Mouse (Mus musculus): ENCODE measurements around the gene Prkn. TPM values are rescaled to one million over a fixed set of nuclear protein-coding genes. Genes with fewer than 3 reads are reported as not detected.

Gene Prkn
- polyA plus RNA-seq, 1 experiment from 2014 or later: 2.3 TPM

DNA sequence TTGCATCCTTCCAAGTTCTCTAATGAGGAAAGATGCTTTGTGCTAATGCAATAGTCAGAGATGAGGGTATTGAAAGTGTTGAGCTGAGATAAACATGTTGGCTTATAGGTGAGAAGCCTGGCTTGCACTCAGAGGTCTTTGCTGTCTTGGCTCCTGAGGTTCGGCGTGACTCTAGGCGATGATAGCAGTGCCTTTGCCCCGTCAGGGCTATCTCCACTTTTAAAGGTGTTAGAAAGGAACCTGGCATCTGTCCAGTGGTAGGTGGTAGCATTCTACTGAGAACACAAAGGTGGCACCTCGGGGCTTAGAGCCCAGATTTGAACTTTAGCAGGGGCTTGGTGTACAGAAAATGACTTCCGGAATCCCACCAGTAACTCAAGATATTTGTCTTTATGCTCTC is 554.4 kb downstream of the Prkn start:
- TF ChIP-seq EP300 (optimal IDR thresholded peaks at IDR 0.05) (no peak), CTCF (IDR thresholded peaks at IDR 0.05; ENCODE audit: low read depth) (no peak)
- H3K4me1 ChIP-seq (replicated peaks; ENCODE audit: control insufficient read depth, insufficient read depth): no peaks in the 10 kb centered on the region
- no peak for DNase-seq (ENCODE audit: low spot score)

DNA sequence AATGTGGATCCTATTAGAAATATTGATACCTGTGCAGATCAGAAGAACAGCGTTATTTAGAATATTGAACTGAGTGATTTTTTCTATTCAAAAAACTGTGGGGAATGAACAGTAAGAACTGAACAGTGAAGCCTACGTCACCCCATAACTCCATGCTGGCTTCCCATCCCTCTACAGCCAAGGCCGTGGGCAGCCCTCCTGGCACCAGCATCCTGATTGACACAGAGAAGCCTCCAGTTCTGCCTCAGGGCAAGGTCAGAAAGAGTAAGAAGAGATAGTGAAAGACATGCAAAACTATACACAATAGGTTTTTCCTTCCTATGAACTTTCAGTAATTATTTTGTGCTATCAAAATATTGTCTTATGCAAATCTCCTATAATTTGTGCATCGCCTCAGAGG is 557.5 kb downstream of the Prkn start:
- Histone ChIP-seq H3K27me3 (ENCODE audit: control insufficient read depth, insufficient read depth, low read length) (no peaks in the 10 kb centered on the region), H3K36me3 (ENCODE audit: control insufficient read depth, insufficient read depth, low read length) (no peaks in the 10 kb centered on the region), H3K9me3 (ENCODE audit: control insufficient read depth, low read length) (no peaks in the 10 kb centered on the region), H3K9ac (ENCODE audit: low read length) (no peak overlapping the region), H3K4me3 (ENCODE audit: low read depth, low read length) (no peak overlapping the region), H3K4me1 (replicated peaks; ENCODE audit: control insufficient read depth, insufficient read depth) (no peaks in the 10 kb centered on the region), H3K4me2 (replicated peaks; ENCODE audit: low read depth) (no peak overlapping the region), H3K27ac (replicated peaks) (no peak overlapping the region)
- TF ChIP-seq EP300 (optimal IDR thresholded peaks at IDR 0.05) (no peak), CTCF (IDR thresholded peaks at IDR 0.05; ENCODE audit: low read depth) (no peak)
- DNase-seq (ENCODE audit: low spot score) (no peak), ATAC-seq (ENCODE audit: low FRiP score, low TSS enrichment) (no peak)
- WGBS: 82% methylated on average over 4 of the region's 4 CpGs

More for the DNA sequence above, 554.4 kb downstream of the Prkn start:
- Histone ChIP-seq H3K27me3 (ENCODE audit: control insufficient read depth, insufficient read depth, low read length) (no peaks in the 10 kb centered on the region), H3K4me3 (ENCODE audit: low read depth, low read length) (no peak overlapping the region), H3K4me2 (replicated peaks; ENCODE audit: low read depth) (no peak overlapping the region), H3K27ac (replicated peaks) (no peak overlapping the region), H3K9ac (ENCODE audit: low read length) (no peak overlapping the region), H3K9me3 (ENCODE audit: control insufficient read depth, low read length) (no peaks in the 10 kb centered on the region), H3K36me3 (ENCODE audit: control insufficient read depth, insufficient read depth, low read length) (no peaks in the 10 kb centered on the region)
- WGBS: 90% methylated on average over 6 of the region's 6 CpGs
- no peak for ATAC-seq (ENCODE audit: low FRiP score, low TSS enrichment)

DNA sequence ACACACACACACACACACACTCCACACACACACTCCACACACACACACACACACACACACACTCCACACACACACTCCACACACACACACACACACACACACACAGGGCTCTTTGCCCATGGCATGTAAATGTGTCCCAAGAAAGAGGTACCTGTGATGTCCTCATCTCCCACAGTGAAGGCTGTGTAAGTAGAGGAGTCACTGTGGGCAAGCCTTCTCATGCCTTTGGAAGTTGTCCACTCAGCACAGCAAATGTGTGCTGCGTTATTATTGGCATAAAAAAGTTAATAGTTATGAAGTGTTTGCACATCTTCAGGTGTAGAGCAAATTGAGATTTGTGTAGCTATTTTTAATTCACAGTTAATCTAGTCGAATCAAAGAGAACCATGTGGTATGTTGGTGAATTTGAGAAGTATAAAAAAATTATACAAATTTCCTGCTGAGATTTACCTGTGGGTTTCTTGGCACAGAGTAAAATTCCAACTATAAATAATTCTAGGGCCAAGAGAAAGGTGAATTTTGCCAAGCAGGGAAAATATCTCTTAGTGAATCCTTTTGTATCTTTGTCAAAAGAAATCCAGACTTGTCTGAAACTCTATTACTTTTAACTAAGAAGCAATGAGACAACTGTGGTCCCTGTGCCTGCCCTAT is 562.2 kb downstream of the Prkn start:
- Histone ChIP-seq H3K9me3 (ENCODE audit: control insufficient read depth, low read length) (no peaks in the 10 kb centered on the region), H3K4me1 (replicated peaks; ENCODE audit: control insufficient read depth, insufficient read depth) (no peaks in the 10 kb centered on the region), H3K36me3 (ENCODE audit: control insufficient read depth, insufficient read depth, low read length) (no peaks in the 10 kb centered on the region), H3K4me2 (replicated peaks; ENCODE audit: low read depth) (no peak overlapping the region), H3K9ac (ENCODE audit: low read length) (no peak overlapping the region), H3K27ac (replicated peaks) (no peak overlapping the region), H3K4me3 (ENCODE audit: low read depth, low read length) (no peak overlapping the region), H3K27me3 (ENCODE audit: control insufficient read depth, insufficient read depth, low read length) (no peaks in the 10 kb centered on the region)
- TF ChIP-seq EP300 (optimal IDR thresholded peaks at IDR 0.05) (no peak), CTCF (IDR thresholded peaks at IDR 0.05; ENCODE audit: low read depth) (no peak)
- DNase-seq (ENCODE audit: low spot score) (no peak), ATAC-seq (ENCODE audit: low FRiP score, low TSS enrichment) (no peak)
- WGBS: 64% methylated on average over 2 of the region's 2 CpGs

DNA sequence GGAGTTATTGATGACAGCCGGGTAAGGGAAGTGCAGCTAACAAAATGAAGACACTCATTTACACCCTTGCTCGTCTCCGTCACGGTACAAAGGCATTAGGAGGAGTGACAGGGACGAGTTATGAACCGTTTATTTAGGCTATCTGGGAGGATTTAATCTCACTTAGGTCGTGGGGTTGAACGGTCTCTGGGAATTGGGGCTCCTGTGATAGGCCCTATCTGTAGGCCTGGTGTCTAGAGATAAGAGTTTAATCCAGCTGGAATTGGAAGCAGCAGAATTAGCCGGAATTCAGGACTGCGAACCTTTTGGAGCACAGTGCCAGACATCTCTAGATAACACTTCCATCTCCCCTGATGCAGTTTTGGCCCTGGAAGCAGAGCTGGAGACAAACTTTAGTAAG is 571.2 kb downstream of the Prkn start:
- Histone ChIP-seq H3K9me3 (ENCODE audit: control insufficient read depth, low read length) (no peaks in the 10 kb centered on the region), H3K9ac (ENCODE audit: low read length) (no peak overlapping the region), H3K36me3 (ENCODE audit: control insufficient read depth, insufficient read depth, low read length) (no peaks in the 10 kb centered on the region), H3K27ac (replicated peaks) (no peak overlapping the region), H3K4me2 (replicated peaks; ENCODE audit: low read depth) (no peak overlapping the region), H3K4me3 (ENCODE audit: low read depth, low read length) (no peak overlapping the region), H3K4me1 (replicated peaks; ENCODE audit: control insufficient read depth, insufficient read depth) (no peaks in the 10 kb centered on the region), H3K27me3 (ENCODE audit: control insufficient read depth, insufficient read depth, low read length) (no peaks in the 10 kb centered on the region)
- ATAC-seq (ENCODE audit: low FRiP score, low TSS enrichment): no peak
- no peak for TF ChIP-seq EP300 (optimal IDR thresholded peaks at IDR 0.05)
- TF ChIP-seq CTCF (IDR thresholded peaks at IDR 0.05; ENCODE audit: low read depth): no peak
- 40% methylated on average over 10 of the region's 10 CpGs for WGBS
- DNase-seq (ENCODE audit: low spot score): no peak

DNA sequence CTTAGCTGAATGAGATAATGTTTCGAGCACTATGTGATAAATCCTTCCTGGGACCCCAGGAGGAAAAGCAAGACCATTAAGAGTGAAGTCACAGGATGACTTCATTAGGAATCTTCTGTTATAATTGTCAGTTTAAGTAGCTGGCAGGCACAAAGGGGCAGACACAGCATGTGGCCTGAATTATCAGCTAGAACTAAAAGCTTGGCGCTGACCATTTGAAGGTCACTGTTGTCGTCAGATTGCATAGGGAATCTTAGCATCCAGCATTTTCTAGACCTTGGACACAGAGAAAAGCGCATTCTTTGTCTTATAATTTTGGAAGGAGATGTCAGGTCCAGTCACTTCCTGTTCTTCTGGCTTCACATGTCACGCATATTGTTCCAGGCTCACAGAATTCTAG is 573.5 kb downstream of the Prkn start:
- DNase-seq (ENCODE audit: low spot score): no peak
- H3K36me3 ChIP-seq (ENCODE audit: control insufficient read depth, insufficient read depth, low read length): no peaks in the 10 kb centered on the region
- WGBS: 78% methylated on average over 5 of the region's 5 CpGs
- no peaks in the 10 kb centered on the region for H3K4me1 ChIP-seq (replicated peaks; ENCODE audit: control insufficient read depth, insufficient read depth)
- no peak overlapping the region for H3K27ac ChIP-seq (replicated peaks)
- H3K4me3 ChIP-seq (ENCODE audit: low read depth, low read length): no peak overlapping the region
- TF ChIP-seq EP300 (optimal IDR thresholded peaks at IDR 0.05) (no peak), CTCF (IDR thresholded peaks at IDR 0.05; ENCODE audit: low read depth) (no peak)
- H3K27me3 ChIP-seq (ENCODE audit: control insufficient read depth, insufficient read depth, low read length): no peaks in the 10 kb centered on the region
- no peak overlapping the region for H3K4me2 ChIP-seq (replicated peaks; ENCODE audit: low read depth)
- no peak for ATAC-seq (ENCODE audit: low FRiP score, low TSS enrichment)
- no peaks in the 10 kb centered on the region for H3K9me3 ChIP-seq (ENCODE audit: control insufficient read depth, low read length)
- no peak overlapping the region for H3K9ac ChIP-seq (ENCODE audit: low read length)

DNA sequence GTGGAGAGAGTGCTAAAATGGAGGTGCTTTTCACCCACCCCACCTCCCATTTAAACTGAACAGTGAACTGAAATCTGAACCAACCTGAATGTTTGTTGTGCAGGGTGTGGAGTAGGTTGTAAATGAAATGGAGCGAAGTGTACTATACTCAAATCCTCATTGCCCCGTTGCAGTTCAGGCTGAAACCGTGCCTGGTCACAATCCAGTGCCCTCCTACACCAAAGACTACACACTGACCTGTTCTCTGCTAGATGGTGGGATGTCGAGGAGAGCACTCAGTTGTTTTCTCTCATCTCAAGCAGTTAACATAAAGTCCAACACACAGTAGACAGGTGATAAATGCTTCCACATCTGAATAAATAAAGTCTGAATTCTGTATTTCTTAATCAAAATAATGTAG is 574.1 kb downstream of the Prkn start:
- Histone ChIP-seq H3K4me2 (replicated peaks; ENCODE audit: low read depth) (no peak overlapping the region), H3K9me3 (ENCODE audit: control insufficient read depth, low read length) (no peaks in the 10 kb centered on the region), H3K9ac (ENCODE audit: low read length) (no peak overlapping the region), H3K36me3 (ENCODE audit: control insufficient read depth, insufficient read depth, low read length) (no peaks in the 10 kb centered on the region), H3K27ac (replicated peaks) (no peak overlapping the region), H3K4me3 (ENCODE audit: low read depth, low read length) (no peak overlapping the region), H3K27me3 (ENCODE audit: control insufficient read depth, insufficient read depth, low read length) (no peaks in the 10 kb centered on the region), H3K4me1 (replicated peaks; ENCODE audit: control insufficient read depth, insufficient read depth) (no peaks in the 10 kb centered on the region)
- 65% methylated on average over 4 of the region's 4 CpGs for WGBS
- no peak for ATAC-seq (ENCODE audit: low FRiP score, low TSS enrichment)
- no peak for DNase-seq (ENCODE audit: low spot score)
- TF ChIP-seq EP300 (optimal IDR thresholded peaks at IDR 0.05): no peak
